Mouse (Mus musculus) gastrocnemius, adult 18-20 months (tissue): ENCODE results near the gene Csdc2. TPM values are rescaled to one million over a fixed set of nuclear protein-coding genes. Genes with fewer than 3 reads are reported as not detected.

ENCODE experiments used
- DNase-seq: peaks from one replicate; pipeline ENCODE4 v3.0.0; 2021; ENCODE audit warnings: low spot score
- total RNA-seq, 2 experiments: library from RNA; stranded (reverse); gene quantifications; 2 replicates each; pipeline ENCODE4 v1.2.3; 2021

Csdc2 gene
- total RNA-seq, 2 experiments from 2014 or later: 1.0 to 1.5 TPM

DNA sequence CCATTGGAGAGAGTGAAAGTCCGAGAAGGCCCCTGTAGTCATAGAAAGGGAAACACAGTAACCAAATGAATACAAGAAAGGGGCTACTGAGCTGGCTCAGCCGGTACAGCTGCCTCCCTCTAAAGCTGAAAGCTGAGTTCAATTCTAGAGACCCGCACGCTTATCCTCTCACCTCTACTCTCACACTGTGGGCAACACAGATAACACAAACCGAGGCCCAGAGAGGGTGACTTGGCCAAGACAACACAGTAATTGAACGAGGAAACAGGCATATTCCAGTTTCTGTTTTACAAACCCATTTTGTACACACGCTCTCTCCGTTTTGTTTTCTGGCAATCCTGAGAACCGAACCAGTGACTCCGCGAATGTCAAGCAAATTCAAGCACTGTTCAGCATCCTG is 11.6 kb upstream of the Csdc2 start:
- no peak for DNase-seq

DNA sequence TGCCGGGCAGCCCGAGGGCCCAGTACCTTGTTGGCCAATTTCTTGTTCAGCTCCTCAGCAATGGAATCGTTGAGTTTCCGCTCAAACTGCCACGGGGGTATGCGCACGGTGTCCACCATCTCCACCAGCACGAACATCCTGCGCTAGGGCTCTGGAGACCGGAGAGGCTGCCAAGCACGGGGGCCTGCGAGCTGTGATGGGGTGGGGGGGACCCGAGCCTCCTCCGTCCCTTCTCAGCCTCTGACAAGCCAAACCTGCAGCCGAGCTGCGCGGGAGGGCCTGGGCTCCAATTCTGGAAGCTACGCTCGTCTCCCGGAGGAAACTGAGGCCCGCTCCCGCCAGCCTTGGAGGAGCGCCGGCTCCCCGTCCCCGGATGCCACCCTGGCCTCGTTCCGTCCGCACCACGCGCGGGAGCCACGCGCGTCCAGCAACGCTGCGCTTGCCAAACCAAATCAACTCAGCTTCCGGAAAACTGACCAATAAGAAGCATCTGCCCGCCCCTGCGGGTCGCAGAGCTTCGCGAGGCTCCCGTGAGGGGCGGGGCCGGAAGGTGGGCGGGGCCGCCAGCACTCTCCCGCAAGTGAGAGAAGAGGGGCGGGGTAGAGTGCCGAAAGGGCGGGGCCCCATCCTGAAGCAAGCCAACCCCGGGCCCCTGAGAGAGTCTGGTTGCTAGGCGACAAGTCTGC is 10.7 kb upstream of the Csdc2 start, which contains the start of gene Polr3h:
Gene Polr3h, minus strand, starts transcription at position 481 of the 686 bp plus-strand sequence.
- peak; percentile 94 for DNase-seq

DNA sequence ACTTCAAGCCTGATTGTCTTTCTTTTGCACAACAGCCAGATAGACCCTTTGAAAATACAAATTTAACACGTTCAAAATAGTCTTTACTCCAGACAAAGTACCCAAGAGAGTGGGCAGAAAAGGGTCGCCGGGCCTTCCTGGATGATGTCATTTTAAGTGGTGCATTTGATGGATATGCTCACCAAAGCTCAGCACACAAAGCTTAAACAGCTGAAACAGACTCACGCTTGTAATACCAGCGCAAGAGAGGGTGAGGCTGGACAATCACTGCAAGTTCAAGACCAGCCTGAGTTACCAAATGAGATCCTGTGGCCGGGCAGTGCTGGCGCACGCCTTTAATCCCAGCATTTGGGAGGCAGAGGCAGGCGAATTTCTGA is 10.1 kb upstream of the Csdc2 start:
- DNase-seq: no peak

DNA sequence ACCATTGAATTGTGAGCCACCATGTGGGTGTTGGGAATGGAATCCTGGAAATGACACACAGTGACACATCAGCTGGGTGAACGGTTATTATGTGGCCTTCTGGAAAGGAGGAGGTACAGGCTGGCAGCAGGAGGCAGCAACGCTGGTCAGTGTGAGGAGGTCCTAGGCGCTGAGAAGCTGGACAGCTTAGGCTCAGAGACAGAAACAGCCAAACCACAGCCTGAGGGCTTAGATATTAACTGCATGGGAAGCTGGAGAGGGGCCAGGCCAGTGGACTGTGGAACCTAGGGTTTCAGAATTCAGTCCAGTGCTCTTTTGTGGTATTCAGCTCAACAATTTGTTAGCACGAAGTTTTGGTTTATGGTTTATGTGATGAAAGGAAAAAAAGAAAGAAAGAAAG is 8.8 kb upstream of the Csdc2 start:
- DNase-seq: no peak

DNA sequence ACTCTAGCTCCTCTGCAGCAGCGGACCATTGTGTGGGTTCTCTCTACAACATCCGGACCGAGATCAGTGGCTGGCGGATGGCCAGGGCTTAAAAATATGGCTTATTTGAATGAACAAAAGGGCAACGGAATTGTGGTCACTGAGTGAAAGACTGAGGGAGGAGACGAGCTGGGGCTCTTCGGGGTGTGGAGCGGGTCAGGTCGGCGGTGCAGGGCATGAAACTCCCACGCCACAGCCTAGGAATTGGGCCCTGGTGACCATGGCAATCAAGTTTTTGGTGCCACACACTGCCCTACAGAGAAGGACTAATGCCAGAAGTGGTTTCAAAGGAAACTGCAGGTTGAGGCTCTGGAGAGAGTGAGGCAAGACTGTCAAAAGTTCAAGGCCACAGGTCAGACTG is 8.3 kb upstream of the Csdc2 start:
- DNase-seq: no peak

DNA sequence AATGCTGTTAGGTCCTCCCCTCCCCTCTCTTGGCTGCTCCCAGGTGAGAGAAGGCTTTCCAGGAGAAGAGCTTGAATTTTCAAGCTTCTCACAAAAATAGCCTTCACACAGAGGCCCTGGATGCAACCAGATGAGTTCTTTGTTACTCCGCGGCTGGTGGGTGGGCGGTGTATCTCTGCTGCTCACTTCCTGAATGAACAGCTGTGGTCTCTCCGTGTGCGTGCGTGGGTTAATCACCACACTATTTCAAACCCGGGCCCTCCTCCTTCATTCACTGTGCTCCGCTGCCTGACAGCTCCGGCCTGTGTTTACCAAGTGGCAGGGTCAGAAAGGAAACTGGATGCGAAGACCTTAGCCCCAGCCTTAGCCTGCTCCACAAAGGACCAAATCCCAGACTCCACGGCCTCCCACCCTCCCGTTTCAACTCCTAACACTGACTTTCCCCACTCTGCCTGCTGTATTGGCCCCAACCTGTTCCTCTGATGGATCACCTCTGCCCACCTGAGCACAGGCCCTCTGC is 3.5 kb upstream of the Csdc2 start:
- no peak for DNase-seq

DNA sequence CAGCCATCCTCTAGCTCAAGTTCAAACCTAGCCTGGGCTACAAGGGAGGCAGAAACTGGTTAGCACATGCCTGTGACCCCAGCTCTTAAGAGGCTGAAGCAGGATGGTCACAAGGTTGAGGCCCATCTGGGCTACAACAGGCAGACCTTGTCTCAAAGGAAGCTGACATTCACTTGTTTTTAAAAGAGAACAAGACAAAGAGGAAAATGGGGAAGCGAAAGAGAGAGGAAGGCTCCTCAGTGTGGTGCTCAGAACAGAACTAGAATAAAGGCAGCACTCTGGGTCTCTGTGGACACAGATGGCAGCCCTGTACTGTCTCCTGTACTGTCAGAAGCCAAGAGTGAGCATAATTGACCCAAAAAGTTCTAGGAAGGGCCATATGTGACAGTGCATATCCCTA is 2.6 kb upstream of the Csdc2 start:
- no peak for DNase-seq

DNA sequence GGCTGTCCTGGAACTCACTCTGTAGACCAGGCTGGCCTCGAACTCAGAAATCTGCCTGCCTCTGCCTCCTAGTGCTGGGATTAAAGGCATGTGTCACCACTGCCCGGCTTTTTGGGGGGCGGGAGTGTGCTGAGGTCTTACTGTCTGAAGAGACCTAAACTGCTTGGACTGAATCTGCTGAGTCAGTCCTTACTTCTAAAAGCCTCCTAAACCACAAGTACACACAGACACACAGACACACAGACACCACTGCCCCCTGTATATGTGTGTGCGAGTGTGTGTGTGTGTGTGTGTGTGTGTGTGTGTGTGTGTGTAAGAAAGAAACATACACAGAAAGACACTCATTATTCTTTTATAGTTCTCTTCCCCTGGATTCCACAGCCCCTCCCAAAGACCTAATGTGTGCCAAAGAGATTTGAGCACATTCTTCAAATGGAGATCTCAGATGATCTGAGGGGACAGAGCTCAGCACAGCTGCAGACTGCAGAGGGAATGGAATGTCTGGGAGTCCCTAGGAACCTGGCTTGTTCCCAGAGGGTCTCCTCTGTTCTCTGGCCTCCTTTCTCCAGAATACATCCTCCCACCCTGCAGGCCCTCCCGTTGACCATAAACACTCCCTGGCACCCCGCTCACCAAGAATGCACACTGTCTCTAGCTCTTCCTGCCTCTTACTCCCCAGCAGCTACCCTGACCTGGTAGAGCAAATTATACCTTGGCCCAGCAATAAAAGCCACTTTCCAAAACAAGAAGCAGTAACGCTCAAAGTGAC is 506 bp upstream of the Csdc2 start:
- DNase-seq: no peak

DNA sequence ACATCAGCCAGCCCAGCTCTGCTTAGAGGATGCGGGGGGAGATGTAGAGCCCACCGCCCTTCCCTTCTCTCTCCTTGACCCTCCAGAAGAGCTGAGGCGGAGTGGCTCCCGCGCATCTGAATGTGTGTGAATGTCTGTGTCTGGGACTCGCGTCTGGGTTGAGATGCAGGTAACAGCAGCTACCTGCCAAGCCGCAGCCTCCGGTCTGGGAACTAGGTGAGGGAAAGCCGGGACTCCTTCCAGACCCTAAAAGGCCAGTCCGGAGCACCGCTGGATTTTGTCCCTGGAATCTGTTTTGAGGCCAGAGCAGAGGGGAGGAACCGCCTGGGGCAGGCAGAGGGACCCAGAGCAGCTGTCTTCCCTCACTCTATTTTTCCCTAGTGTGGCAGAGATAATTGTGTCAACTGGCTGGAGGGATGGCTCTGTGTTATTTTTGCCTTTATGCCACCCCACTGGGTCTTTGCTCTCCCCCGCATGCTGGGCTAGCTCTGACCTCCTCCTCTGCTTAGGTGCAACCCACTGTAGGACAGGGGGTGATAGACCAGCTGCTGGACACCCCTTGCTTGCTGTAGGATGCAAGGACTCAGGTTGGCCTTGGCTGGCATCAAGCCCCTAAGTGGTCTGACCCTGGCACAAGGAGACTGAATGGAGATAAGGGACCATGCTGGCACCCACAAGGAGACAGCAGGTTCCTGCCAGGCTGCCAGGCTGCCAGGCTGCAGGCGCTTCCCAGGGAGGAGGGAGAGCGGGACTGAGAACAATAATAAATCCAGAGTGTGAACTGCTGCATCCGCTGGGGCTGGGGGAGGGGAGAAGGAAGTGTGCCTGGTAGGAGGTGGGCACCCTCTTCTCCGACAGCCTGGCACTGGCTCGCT is 776 bp downstream of the Csdc2 start:
- DNase-seq: no peak

DNA sequence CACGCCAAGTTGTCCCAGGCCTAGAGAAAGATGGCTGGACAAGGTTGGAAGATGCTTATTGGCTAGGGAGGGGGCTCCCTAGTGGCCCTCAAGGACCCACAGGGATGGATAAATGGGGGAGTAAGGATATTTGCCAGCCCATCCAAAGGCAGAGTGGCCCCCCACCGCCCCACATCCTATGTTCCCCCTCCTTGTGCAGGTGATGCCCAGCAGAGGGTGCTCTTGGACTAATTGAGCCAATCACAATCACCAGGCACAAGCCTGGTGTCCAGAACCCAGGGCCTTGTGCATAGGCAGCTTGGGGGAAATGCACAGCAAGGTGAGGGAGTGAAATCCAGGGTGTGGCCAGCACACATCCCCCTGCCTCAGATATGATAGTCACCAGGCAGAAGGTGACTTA is 1.7 kb downstream of the Csdc2 start:
- no peak for DNase-seq

DNA sequence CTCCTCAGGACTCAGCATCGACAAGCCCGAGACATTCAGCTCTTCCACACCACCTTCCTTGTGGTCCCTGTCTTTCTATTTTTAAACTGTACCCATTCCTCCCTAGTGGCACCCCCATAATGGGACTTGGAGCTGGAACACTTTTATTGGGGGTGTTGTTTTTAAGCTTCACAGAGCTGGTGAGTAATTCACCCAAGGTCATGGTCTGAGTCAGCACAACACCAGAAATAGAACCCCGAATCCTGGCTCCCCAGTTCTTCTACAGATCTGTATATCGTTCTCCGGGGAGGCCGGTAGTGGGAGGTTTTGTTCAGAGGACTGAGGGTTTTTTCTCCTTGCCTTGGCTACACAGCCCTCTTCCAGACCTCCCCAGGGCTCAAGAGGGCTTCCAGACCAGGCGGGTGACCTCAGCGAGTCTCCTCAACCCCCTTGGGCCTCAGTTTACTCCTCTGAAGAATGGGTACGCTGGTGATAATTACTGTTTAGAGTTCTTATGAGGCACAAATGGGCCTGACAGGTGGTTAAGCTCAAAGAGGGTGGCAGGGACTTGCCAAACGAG is 2.7 kb downstream of the Csdc2 start:
- DNase-seq: no peak

DNA sequence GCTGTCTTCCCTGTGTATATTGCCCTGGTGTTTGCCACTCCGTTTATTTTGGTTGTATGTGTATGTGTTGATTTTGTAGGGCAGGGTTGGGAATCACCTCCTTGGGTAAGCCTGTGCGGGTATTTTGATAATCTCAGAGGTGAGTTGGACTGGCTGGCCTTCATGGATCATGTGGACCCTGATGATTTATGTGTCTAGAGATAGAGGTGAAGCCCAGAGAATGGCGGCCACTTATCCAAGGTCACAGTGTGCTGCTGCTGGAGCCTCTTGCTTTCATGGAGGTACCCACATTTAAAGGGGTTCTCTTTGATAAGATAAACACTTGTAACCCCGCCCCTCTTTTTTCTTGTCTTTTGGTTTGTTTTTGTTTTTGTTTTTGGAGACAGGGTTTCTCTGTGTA is 3.2 kb downstream of the Csdc2 start:
- DNase-seq: no peak

DNA sequence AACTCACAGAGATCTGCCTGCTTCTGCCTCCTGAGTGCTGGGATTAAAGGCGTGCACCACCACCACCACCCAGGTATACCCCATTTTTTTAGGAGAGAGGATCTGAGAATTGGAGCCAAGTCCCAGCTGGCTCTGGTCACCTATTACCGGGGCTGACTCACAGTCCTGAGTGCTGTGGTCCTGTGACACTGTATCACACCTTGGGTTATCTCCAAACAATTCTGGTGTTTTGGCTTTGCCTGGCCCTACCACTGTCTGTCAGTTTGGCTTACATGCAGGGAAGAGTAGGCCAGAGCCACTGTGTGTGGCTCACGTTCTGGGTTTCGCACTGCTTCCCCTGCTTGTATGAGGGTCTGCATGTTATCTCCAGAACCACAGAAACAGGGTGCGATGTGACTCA is 3.7 kb downstream of the Csdc2 start:
- no peak for DNase-seq

DNA sequence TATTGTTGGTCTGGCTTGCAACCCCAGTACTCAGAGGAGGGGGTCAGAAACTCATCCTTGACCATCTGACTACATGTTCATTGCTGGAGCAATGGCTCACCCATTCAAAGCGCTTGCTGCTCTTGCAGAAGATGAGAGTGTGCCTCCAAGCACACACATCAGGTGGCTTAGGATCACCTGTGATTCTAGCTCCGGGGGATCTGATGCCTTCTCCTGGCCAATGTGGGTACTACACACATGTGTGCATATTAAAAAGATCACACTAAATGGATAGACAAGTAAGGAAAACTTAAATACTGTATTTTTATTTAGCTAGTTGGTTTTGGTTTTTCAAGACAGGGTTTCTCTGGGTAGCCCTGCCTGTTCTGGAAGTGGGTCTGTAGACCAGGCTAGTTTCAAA is 4.5 kb downstream of the Csdc2 start:
- DNase-seq: no peak

DNA sequence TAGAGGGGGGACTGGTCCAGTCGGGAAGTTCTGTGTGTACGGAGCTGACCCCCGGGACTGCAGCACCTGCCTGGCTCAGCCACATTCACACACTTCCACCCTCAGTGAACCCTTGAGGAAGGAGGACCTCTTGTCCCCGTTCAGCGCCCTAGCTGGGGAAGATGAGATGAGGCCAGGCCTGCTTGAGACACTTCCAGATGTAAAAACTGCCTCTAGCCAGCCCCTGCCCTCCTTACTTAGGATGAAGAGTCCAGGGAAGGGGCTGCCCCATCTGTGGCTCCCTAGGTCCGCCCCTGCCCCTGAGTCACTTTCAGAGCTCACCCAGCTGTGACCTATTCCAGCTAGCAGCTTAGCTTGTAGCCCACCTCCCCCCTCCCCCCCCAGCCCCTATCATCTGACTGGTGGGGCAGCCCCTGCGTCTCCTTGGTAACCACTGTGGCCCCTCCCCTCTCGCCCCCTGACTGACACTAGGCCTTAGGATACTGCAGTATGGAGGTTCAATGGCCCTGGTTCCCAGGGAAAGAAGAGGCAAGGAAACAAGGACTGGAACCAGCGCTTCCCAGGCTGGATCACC is 6.7 kb downstream of the Csdc2 start:
- DNase-seq: no peak

DNA sequence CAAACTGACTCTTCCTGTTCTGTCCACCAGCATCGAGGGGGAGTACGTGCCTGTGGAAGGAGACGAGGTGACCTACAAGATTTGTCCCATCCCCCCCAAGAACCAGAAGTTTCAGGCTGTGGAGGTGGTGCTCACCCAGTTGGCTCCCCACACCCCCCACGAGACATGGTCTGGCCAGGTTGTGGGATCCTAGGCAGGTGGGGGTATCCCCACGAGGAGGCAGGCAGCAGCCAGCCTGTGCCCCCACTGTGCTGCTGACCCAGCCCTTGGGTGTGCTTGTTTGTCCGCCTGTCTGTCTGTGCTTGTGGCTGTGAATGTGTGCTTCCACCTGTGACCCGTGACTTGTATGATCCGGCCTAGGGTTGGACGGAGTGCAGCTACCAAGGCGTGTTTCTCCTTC is 12.5 kb downstream of the Csdc2 start:
- no peak for DNase-seq

DNA sequence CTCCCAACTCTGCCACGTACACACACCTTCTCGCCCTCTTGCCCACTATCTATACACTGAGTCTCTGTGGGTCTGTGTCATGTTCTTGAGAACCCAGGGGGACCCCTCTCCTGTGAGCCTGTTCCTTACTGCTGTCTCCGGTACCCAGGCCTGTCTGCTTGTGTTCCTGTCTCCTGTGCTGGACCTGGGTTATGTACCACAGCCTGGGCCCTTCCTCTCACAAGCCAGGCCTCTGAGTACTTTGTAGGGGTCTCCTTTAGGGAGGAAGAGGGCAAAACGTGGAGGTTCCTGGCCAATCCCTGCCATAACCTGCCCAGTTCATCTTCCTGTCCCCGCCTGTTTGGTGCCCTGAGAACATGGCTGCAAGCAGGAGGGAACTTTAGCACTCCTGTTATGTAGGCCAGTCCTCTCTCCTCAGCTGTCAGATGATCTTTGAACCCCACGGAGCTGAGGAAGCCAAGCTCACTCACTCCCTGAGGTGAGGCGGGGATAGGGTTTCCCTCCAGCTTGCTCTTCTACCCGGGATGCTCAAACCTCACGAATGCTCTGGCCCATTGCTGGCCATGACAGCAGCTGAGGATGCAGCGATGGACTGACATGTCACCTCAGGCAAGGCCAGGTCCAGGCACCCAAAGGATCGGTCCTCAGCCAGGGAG is 13.0 kb downstream of the Csdc2 start:
- DNase-seq: no peak

DNA sequence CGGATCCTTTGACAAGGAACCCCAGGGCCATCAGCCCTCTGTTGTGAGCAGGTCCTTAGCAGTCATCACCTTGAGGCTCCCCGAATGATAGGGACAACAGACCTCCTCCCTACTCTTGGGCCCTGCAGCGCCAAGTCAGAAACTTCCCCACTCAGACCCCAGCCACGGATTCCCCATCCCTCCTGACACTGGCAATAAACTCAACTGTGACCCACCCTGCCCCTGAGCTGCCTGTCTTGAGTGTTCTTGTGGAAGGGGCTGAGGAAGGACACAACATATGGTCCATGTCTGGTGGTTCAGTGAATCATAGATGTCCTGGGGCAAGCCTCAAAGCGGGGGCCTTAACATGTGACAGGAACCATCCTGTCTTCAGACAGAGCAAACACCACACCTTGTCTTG is 14.2 kb downstream of the Csdc2 start:
- no peak for DNase-seq

DNA sequence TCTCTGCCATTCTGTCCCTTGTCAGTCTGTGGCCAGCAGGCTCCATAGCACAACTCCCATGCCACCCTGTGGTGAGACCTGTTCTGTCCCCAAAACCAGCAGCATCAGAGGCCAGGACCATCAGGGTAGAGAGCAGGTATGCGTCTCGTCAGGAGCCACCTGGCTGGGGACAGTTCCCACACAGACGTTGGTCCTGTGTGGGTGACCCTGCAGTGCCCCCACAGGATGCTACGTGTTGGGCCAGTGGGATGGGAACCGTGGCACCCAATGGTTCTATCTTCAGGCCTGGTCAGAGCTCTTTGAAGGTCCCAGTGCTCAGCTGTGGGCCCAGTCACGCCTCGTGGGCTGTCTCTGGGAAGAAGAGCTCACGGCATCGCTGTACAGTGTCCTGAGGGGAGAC is 14.6 kb downstream of the Csdc2 start:
- DNase-seq: no peak

DNA sequence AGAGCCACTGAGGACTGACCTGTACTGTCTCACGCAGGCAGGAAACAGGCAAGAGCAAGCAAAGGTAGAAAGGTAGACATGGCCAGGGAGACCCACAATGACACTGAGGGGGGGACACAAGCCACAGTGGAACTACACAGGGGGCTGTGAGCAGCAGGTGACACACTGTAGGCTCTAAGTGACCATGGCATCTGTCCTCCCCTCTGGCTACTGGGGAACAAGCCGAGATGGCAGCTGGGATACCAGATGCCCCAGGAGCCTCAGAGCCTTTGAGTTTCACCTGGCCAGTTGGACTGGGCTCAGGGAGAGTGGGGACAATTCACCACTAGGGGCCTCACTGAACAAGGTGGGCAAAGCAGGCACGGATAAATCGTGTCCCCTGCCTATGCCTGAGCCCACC is 15.8 kb downstream of the Csdc2 start:
- DNase-seq: no peak

DNA sequence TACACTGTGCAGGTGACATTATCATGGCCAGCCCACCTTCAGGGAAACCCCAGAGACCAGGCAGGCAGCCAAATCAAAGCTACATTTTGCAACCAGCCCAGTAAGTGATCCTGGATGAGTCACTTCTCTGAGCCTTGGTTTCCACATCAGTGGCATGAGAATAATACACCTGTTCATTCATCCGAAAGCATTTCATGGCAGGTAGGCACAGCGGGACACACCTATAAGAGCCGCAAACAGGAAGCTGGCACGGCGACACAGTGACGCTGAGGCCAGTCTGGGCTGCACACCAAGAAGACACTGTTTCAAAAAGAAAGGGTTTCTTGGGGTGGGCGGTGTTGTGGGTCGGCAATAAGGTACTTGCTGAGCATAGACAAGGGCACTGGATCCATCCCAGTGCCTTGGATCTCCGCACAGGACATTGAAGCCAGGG is 17.6 kb downstream of the Csdc2 start:
- DNase-seq: no peak
